In genomic region chr7:143174633-143175032, GRCm38 (mm10) we compare ENCODE assay signal across 12 mouse cellular contexts.
DNase-seq lines count a peak whose midpoint lies in the region; ATAC-seq and TF ChIP-seq lines count a peak whose summit lies in the region.
"Had no signal": no experiment of that assay in that cellular context is flagged by ENCODE, and none has a peak within 500 bp of the region (broad histone marks: within the 10 kb centered on the region; RNA-seq: fewer than 3 reads in every experiment).

No protein-coding gene starts in this region.

- no peak overlapping the region for H3K4me3 ChIP-seq in intestine, embryonic 14.5 days (ENCODE audit: low read depth, low read length)
- H3K4me3 ChIP-seq in intestine, postnatal 0 days (ENCODE audit: low read depth, low read length), result no peak overlapping the region
- H3K4me3 ChIP-seq in kidney, embryonic 14.5 days (ENCODE audit: low read length), result no peak overlapping the region
- H3K4me3 ChIP-seq: erythroblast, embryonic 14.5 days; liver, embryonic 15.5 days had no signal

- no peaks in the 10 kb centered on the region for H3K36me3 ChIP-seq in intestine, embryonic 14.5 days (ENCODE audit: control insufficient read depth, insufficient read depth, low read length)
- H3K36me3 ChIP-seq in intestine, postnatal 0 days (ENCODE audit: control insufficient read depth, insufficient read depth), result no peaks in the 10 kb centered on the region
- no peaks in the 10 kb centered on the region for H3K36me3 ChIP-seq in kidney, embryonic 14.5 days (ENCODE audit: control insufficient read depth, insufficient read depth, low read length)
- H3K36me3 ChIP-seq: liver, embryonic 15.5 days had no signal

- 0 out of 2 replicates have a peak, but pooled peaks cover 2% of the 10 kb centered on the region for H3K4me1 ChIP-seq in intestine, embryonic 14.5 days (replicated peaks; ENCODE audit: control insufficient read depth, insufficient read depth, low read length)
- H3K4me1 ChIP-seq in intestine, postnatal 0 days (replicated peaks; ENCODE audit: control insufficient read depth, insufficient read depth, low read length), result peaks cover 6% of the 10 kb centered on the region
- no peaks in the 10 kb centered on the region for H3K4me1 ChIP-seq in kidney, embryonic 14.5 days (ENCODE audit: control insufficient read depth, insufficient read depth, low read length)

- no peak overlapping the region for H3K9ac ChIP-seq in intestine, embryonic 14.5 days (ENCODE audit: low read length)
- H3K9ac ChIP-seq in intestine, postnatal 0 days (ENCODE audit: low read depth, low read length), result no peak overlapping the region
- no peak overlapping the region for H3K9ac ChIP-seq in kidney, embryonic 14.5 days (ENCODE audit: low read depth, low read length)
- H3K9ac ChIP-seq: liver, embryonic 15.5 days had no signal

- TF ChIP-seq CTCF in intestine, postnatal 0 days (IDR thresholded peaks at IDR 0.05; ENCODE audit: low read depth), result no peak

- no peak overlapping the region for H3K27ac ChIP-seq in intestine, embryonic 14.5 days (ENCODE audit: low read depth)
- H3K27ac ChIP-seq in intestine, postnatal 0 days (ENCODE audit: low read depth, low read length), result no peak overlapping the region
- no peak overlapping the region for H3K27ac ChIP-seq in kidney, embryonic 14.5 days (ENCODE audit: low read depth, low read length)
- H3K27ac ChIP-seq: liver, embryonic 15.5 days had no signal

- 0 out of 2 replicates have a peak, but pooled peaks have one; percentile 58 for ATAC-seq in intestine, embryonic 14.5 days (replicated peaks; ENCODE audit: low FRiP score, low TSS enrichment, low read depth)
- ATAC-seq in intestine, postnatal 0 days, result no peak
- ATAC-seq in megakaryocyte progenitor cell, adult 5-6 weeks (replicated peaks; ENCODE audit: poor library complexity), result no peak
- no peak for ATAC-seq in kidney, embryonic 14.5 days (ENCODE audit: low FRiP score, low TSS enrichment)

- H3K4me2 ChIP-seq in intestine, embryonic 14.5 days (ENCODE audit: low read length), result no peak overlapping the region
- H3K4me2 ChIP-seq in intestine, postnatal 0 days (replicated peaks; ENCODE audit: low read depth), result no peak overlapping the region
- no peak overlapping the region for H3K4me2 ChIP-seq in kidney, embryonic 14.5 days (replicated peaks; ENCODE audit: low read depth, low read length)
- H3K4me2 ChIP-seq: liver, embryonic 15.5 days had no signal

- WGBS in intestine, embryonic 14.5 days, result 64% methylated on average over 6 of the region's 6 CpGs
- WGBS in intestine, postnatal 0 days, result 60% methylated on average over 6 of the region's 6 CpGs
- 65% methylated on average over 6 of the region's 6 CpGs for WGBS in kidney, embryonic 14.5 days

- no peaks in the 10 kb centered on the region for H3K27me3 ChIP-seq in intestine, embryonic 14.5 days (replicated peaks; ENCODE audit: control insufficient read depth, insufficient read depth, low read length)
- no peaks in the 10 kb centered on the region for H3K27me3 ChIP-seq in intestine, postnatal 0 days (replicated peaks; ENCODE audit: control insufficient read depth, insufficient read depth, low read length)
- H3K27me3 ChIP-seq in kidney, embryonic 14.5 days (ENCODE audit: control insufficient read depth, insufficient read depth, low read length), result no peaks in the 10 kb centered on the region
- H3K27me3 ChIP-seq: liver, embryonic 15.5 days had no signal

- no peaks in the 10 kb centered on the region for H3K9me3 ChIP-seq in intestine, embryonic 14.5 days (ENCODE audit: control insufficient read depth, low read length)
- H3K9me3 ChIP-seq in intestine, postnatal 0 days (ENCODE audit: control insufficient read depth), result no peaks in the 10 kb centered on the region
- H3K9me3 ChIP-seq in kidney, embryonic 14.5 days (ENCODE audit: control insufficient read depth, low read length), result no peaks in the 10 kb centered on the region
- H3K9me3 ChIP-seq: liver, embryonic 15.5 days had no signal

- peak; percentile 15 for DNase-seq in embryo, embryonic 10.5 days (ENCODE audit: low spot score)
- DNase-seq in embryo, embryonic 10 days (ENCODE audit: low spot score), result no peak
- DNase-seq in intestine, embryonic 14.5 days (ENCODE audit: low spot score), result no peak
- DNase-seq in right cerebral cortex, postnatal 10 days (ENCODE audit: low spot score in 2 of 2), result peak; percentile 49 to 52
- no peak for DNase-seq in right cerebral cortex, adult 2 months (ENCODE audit: low spot score in 2 of 2)
- DNase-seq: cerebellum, adult 11-12 months; kidney, postnatal 25 days had no signal

Comparison
In these comparisons a context has a peak if more than half of its experiments do, and no peak if none do; other contexts are left out.
1. DNase-seq: peak in embryo, embryonic 10.5 days (single experiment) and right cerebral cortex, postnatal 10 days (2 of 2); none in embryo, embryonic 10 days (single experiment), intestine, embryonic 14.5 days (single experiment) and right cerebral cortex, adult 2 months (0 of 2).